Mouse (Mus musculus) lung, postnatal 4 days (tissue): ENCODE results near the gene Nt5c3.
"Not testable (repeated sequence)": the region's sequence is repeated elsewhere in the genome, so short reads cannot be mapped to it uniquely, and the experiment has no call there.

Experiments
- DNase-seq, 2 experiments: peaks; one replicate each; pipeline ENCODE4 v3.0.0; 2021

Gene Nt5c3

DNA sequence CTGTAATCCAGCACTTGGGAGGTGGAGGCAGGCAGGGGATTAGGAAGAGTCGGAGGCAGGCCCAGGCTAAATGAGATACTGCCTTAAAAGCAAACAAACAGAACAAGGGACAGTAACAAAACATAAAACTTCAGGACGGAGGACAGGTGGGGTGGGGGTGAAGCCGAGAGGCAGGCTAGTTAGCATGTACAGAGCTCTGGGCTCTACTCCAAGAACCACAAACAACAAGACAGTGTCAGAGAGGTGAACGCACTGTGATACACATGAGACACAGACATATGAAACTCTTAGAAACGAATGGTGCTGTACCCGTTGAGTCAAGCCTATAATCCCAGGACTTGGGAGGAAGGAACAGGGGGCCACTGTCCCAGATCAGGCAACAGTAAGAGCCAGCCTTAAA is 19.9 kb downstream of the Nt5c3 start:
- DNase-seq: no peak

DNA sequence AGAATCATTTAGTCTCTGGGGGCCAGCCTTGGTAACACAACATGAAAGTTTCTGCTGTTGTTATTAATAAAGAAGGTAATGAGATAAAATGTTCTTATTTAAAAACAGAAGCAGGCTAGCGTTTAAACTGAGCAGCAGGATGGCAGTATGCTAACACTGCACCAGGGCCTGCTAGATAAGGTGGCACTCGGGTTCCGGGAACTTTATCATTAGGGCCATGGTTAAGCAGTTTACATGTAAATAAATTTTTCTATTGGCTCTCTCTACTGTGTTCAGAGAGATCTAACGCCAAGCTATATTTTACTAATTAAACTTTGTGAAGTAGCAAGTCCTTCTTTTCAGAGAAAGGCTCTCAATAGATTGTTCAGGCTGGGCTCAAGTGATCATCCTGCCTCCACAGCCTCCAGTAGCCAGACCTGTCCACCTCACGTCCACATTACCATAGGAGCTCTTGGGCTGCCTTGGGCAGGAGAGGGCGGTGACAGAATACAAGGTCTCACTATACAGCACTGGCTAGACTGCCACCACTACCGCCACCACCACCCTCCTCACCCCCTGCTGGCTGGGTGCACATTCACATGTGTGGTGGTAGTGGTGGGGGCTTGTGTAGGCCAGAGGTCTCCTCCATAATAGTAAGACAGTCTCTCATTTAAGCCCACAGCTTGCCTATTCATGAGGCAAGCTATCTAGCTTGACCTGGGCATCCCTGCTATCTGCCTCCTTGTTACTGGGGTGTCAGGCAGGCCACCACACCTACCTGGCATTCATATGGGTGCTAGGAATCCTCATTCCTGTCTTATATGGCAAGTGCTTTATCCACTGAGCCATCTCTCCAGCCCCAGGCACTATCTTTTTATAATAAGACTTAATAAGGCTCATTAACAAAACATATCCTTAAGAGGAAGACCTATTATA is 20.9 kb downstream of the Nt5c3 start:
- no peak for DNase-seq

- DNase-seq: peak; percentile 68 to 71
These were observed 21.8 kb downstream of the Nt5c3 start for GRCm38 (mm10) chr6:56901824-56902386.

DNA sequence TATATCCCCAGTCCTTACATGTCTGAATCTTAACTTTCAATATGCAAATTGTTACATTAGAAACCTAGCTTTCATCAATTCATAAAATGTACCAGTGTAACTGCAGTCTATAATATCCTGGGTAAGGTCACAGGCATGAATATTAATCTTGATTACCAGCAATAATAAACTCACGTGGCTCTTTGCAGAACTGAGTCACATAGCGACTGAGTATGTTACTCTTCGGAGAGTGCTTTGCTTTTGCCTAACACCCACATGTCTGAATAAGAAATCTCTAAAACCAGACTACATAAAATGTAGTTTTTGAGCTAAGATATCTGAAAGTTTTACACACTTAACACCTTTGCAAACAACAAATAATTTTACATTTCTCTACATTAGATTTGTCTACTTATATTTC is 22.4 kb downstream of the Nt5c3 start:
- no peak for DNase-seq

GRCm38 (mm10) chr6:56899601-56900000 is 24.1 kb downstream of the Nt5c3 start:
- no peak for DNase-seq

DNA sequence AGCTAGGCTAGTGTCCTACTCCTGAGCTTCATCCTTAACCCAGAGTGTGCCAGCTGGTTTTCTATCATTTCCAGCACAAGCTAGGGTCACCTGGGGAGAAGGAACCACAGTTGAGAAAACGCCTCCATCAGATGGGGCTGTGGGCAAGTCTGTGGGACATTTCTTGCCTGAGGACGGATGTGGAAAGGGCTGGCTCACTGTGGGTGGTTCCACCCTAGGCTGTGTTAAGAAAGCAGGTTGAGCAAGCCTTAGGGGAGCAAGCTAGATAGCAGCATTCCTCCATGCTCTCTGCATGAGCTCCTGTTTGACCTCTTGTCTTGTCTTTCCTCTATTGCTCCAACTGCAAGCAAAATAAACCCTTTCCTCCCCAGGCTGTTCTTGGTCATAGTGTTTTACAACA is 33.0 kb downstream of the Nt5c3 start:
- DNase-seq: no peak

- no peak for DNase-seq
These were observed 35.2 kb downstream of the Nt5c3 start for GRCm38 (mm10) chr6:56888561-56888960.

DNA sequence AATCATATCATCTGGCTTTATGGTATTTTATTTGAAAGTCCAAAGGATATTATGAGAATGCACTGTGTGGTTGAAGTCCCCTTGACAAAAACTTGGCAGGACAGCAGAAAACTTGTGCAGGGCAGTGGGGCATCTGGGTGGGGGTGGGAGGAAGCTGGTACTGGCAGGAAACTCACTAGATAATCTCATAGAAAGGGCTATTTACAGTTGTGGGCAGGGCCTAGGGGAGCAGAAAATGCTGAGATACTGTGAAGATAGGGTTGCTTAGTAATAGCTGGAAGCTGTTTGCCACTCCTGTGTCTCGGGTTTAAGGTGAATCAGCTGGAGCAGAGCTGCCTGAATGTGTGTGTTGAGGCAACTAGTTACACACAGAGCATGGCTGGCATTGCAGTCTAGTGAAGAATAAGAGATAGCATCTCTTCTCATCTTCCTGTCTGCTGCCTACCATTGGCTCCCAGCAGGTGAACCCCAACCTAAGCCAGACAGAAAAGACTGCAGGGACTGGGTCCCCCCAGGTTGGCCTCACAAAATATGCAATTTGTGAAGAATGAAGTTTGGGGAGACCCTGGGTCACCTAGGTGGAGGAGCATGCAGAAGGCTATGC is 44.3 kb downstream of the Nt5c3 start:
- DNase-seq: no peak

GRCm38 (mm10) chr6:56877985-56878384 is 45.7 kb downstream of the Nt5c3 start:
- no peak for DNase-seq

GRCm38 (mm10) chr6:56876870-56877269 is 46.9 kb downstream of the Nt5c3 start:
- no peak for DNase-seq

DNA sequence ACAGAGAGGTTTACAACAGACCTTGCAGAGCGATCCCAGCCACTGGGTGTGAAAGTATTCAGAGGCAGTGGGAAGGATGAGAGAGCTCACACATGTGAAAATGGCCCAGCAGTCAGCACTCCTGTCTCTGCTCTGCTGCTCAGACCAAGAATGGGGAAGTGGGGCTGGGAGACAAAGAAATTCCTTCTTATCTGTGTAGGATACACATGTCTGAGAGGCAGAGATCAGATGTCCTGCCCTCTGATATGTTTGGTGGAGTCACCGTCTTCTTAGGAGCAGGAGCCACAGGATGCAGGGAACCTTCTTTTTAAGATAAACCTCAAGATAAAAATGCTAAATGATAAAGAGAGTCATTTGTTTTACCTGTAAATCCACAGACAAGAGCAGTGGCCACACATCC is 53.7 kb downstream of the Nt5c3 start:
- no peak for DNase-seq

GRCm38 (mm10) chr6:56868565-56868964 is 55.2 kb downstream of the Nt5c3 start:
- no peak for DNase-seq

DNA sequence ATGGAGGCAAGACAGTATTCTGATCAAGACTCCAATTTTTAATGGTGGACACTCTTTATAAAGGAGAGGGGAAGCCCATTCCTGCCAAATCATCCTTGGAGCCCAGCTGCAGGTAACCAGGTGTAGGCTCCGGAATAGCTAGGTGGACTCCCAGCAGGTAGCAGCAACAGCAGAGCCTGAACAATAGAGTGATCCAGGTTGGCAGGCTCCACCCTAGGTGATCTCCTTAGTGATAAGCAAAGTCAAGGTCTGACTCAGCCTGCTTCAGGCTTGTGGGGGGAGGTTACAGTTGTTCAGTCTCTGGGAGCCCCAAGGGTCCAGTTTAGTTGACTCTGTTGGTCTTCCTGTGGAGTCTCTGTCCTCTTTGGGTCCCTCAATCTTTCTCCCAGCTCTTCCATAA is 56.8 kb downstream of the Nt5c3 start:
- DNase-seq: not testable (repeated sequence)

DNA sequence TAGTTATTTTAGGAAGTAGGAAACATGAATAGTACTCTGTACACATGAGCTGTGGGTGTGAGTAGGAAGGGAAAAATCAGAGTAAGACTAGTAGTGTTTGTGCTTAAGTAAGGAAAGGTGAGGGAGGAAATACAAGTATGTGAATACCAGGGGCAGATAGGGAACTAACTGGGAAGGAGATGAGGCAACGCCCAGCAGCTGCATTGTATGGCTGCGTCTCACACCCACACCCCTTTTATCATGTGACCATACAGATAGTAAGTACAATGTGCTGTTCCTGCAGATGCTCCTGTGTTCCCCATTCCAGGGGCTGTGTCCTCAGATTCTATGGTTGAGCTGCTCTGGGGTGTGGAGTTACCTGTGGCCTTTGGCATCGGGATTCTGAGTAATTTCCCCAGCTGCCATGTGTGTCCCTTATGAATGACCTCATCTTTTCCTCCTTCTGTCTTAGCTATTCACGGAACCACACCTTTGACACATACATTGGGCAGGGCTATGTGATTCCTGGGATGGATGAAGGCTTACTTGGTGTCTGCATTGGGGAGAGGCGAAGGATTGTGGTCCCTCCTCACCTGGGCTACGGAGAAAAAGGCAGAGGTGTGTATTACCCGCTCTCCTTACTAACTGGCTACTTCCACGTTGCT is 63.4 kb downstream of the Nt5c3 start:
- DNase-seq: no peak

DNA sequence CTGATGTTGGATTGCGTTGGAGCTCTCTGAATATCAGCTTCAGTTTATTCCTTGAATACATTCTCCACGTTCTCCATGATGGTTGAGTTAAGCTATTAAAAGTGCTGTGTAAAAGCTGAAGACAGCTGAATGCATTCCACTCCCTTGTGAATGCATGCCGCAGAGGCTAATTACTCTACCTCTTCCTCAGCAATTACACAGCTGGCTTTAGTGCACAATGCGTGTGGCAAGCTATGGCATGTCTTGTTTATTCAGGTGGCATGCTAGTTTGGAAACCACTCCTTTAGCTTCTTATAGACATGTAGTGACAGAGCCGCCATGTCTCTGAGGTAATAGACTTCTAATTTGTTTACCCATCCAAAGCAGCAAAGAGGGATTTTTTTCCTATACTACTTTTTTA is 67.0 kb downstream of the Nt5c3 start:
- no peak for DNase-seq

DNA sequence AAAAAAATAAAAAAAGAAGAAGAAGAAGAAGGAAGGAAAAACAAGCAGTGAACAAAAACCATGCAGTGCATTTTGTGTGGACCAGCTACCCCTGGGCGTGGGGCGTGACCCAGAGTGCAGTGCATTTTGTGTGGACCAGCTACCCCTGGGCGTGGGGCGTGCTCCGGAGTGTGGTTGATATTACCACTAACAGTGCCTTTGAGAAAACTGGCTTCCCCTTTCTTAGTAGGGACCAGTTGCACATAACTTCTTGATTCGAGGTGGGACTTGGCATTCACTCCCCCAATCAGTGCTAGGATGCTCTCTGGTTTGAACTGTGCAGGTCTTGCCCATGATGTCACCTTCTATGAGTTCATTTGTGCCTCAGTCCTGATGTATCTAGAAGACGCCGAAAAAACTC is 68.9 kb downstream of the Nt5c3 start:
- no peak for DNase-seq

DNA sequence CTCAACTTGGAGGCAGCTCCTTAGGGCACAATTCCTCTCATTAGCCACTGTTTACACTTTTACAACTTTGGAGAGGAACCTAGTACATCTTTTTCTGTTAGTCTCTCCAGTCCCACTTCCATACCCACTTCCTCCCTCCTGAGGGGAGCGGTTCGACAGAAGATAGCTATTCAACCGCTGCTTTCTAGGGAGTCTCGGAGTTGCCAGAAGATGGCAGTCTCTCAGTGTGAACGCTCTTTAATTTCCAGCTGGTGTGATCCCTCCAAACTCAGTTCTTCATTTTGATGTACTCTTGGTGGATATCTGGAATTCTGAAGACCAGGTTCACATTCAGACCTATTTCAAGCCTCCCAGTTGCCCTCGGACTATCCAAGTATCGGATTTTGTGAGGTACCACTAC is 73.4 kb downstream of the Nt5c3 start:
- DNase-seq: no peak

DNA sequence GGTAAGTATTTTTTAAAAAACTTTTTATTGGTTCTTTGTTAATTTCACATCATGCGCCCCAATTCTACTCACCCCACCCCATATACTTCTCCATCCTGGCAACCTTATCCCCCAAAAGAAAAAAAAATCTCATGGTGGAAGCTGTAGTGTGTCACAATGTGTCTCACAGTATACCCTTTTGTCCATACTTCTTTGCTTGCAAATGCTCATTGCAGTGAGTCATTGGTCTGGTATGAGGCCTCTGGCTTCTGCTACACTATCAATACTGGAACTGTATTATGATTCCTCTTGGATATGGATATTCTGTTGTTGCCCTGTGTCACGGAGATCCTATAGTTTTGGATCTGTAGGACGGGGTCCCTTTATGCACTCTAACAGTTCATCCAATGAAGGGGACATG is 74.8 kb downstream of the Nt5c3 start:
- DNase-seq: no peak

- DNase-seq: no peak
These were observed 79.4 kb downstream of the Nt5c3 start for GRCm38 (mm10) chr6:56844365-56844764.

- no peak for DNase-seq
These were observed 80.5 kb downstream of the Nt5c3 start for GRCm38 (mm10) chr6:56843229-56843628.

GRCm38 (mm10) chr6:56837621-56838020 is 86.1 kb downstream of the Nt5c3 start:
- DNase-seq: no peak

DNA sequence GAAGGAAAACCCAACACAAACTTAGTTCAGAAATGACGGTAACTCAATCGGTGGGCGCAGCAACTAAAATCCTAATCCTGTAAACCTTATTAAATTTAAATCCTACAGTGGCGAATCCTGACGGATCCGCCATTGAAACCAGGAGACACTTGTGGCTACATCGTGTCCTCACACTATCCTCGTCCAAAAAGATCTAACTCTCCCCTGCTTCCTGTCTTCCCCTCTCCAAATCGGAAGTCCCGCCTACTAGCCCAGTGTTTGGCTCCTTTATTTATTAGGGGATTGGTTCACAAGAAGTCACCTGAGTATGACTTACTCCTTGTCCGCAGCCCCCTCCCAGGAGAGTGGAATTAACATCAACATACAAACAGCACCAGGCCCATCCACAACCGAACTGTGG is 86.6 kb downstream of the Nt5c3 start:
- no peak for DNase-seq

- no peak for DNase-seq
These were observed 88.2 kb downstream of the Nt5c3 start for GRCm38 (mm10) chr6:56835532-56835931.

GRCm38 (mm10) chr6:56834769-56835168 is 89.0 kb downstream of the Nt5c3 start:
- no peak for DNase-seq
